Mouse (Mus musculus): ENCODE measurements around the gene Rybp. TPM values are rescaled to one million over a fixed set of nuclear protein-coding genes. Genes with fewer than 3 reads are reported as not detected.

The Rybp gene
- polyA plus RNA-seq, 1 experiment from 2014 or later: 12.2 TPM

DNA sequence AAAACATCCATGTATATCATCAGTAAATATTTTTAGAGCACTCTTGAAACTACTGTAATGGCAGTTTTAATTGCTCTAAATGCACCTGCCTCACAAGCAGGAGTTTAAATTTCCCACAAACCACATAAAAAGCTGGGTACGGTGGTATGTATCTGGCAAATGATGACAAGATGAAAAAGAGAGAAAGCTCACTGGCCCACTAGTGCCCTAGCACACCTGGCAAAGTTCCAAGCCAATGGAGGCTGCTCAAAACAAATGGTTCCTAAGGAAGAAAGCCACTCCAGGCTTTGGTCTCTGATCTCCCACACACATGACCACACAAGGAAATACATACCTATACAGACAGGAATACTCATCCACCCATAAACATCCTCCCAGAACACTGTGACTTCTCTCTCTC is 31.9 kb downstream of the Rybp start:
- ATAC-seq (ENCODE audit: extremely low read depth, insufficient number of reproducible peaks, low FRiP score, low TSS enrichment): no peak
- Histone ChIP-seq H3K27me3 (replicated peaks) (no peaks in the 10 kb centered on the region), H3K36me3 (no peaks in the 10 kb centered on the region), H3K9me3 (no peaks in the 10 kb centered on the region), H3K9ac (no peak overlapping the region), H3K4me2 (no peak overlapping the region), H3K4me3 (no peak overlapping the region), H3K4me1 (peaks cover 42% of the 10 kb centered on the region), H3K27ac (replicated peaks) (no peak overlapping the region; the same call in 1 of the 2 replicates)
- WGBS: 63% methylated on average over 1 of the region's 1 CpGs

DNA sequence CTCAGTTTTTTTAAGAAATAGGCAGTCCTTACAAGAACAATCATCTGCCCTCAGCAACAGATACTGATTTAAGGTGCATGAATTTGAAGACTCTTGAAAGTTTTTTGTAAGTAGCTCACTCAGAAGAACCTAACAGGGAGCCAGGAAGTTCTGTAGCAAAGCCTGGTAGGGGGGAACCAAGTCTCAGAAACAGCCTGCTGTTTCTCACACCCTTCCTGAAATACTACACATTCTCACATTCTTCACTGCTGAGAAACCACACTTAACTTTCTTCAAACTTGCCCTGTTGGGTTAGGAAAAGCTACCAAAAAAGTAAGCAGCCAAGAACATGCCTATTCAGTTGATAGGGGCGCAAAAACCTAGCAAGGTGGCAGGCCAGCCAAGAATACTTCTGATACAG is 32.6 kb downstream of the Rybp start:
- no peaks in the 10 kb centered on the region for H3K36me3 ChIP-seq
- H3K9ac ChIP-seq: no peak overlapping the region
- no peak overlapping the region for H3K4me2 ChIP-seq
- H3K9me3 ChIP-seq: no peaks in the 10 kb centered on the region
- WGBS: 77% methylated on average over 1 of the region's 1 CpGs
- no peak overlapping the region; the same call in 1 of the 2 replicates for H3K27ac ChIP-seq (replicated peaks)
- no peak overlapping the region for H3K4me3 ChIP-seq
- peaks cover 42% of the 10 kb centered on the region for H3K4me1 ChIP-seq
- no peak for ATAC-seq (ENCODE audit: extremely low read depth, insufficient number of reproducible peaks, low FRiP score, low TSS enrichment)
- H3K27me3 ChIP-seq (replicated peaks): no peaks in the 10 kb centered on the region

GRCm38 (mm10) chr6:100244474-100244873 is 42.8 kb downstream of the Rybp start:
- H3K4me3 ChIP-seq: no peak overlapping the region
- no peak overlapping the region for H3K9ac ChIP-seq
- H3K9me3 ChIP-seq: no peaks in the 10 kb centered on the region
- H3K4me2 ChIP-seq: no peak overlapping the region
- H3K27me3 ChIP-seq (replicated peaks): no peaks in the 10 kb centered on the region
- peaks cover 38% of the 10 kb centered on the region for H3K4me1 ChIP-seq
- WGBS: 63% methylated on average over 3 of the region's 3 CpGs
- no peak for ATAC-seq (ENCODE audit: extremely low read depth, insufficient number of reproducible peaks, low FRiP score, low TSS enrichment)
- peaks cover 5% of the 10 kb centered on the region for H3K36me3 ChIP-seq
- H3K27ac ChIP-seq (replicated peaks): no peak overlapping the region

DNA sequence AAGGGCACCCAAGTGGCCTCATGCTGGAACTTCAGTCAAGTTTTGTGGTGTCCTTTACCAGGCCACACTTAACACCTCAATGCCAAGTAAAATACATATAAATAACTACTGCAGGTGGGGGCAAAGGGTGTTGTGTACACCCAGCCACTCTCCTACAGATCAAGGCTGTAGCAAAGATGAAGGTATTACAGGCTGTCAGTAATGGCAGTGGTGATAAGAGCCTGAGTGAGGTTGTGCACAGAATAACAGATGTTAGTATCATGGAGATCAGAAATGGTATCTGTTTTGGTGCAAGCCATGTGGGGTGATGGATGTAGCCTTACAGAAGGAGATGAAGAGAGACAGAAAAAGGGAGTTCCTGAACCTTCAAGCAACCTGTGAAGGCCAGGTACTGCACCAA is 52.2 kb downstream of the Rybp start:
- Histone ChIP-seq H3K27me3 (replicated peaks) (no peaks in the 10 kb centered on the region), H3K9ac (no peak overlapping the region), H3K4me2 (no peak overlapping the region), H3K36me3 (peaks cover 9% of the 10 kb centered on the region), H3K4me1 (peaks cover 48% of the 10 kb centered on the region), H3K27ac (replicated peaks) (no peak overlapping the region), H3K9me3 (no peaks in the 10 kb centered on the region), H3K4me3 (no peak overlapping the region)
- ATAC-seq (ENCODE audit: extremely low read depth, insufficient number of reproducible peaks, low FRiP score, low TSS enrichment): no peak

DNA sequence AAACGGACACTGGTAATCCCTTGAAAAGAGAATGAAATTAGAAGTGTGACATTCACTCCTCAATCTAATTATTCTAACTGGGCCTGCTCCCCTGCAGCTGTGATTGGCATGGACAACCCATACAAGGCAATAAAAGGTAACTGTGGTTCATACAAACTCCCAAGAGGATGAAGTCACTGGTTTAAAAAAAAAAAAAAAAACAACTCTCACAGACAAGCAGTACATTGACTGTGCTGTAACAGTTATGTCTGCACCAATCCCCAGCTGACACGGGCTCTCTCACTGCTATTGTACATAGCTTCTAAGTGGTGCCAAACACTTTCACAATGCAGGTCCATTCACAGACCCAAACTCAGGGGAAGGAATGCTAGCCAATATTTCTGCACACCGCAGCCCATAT is 53.8 kb downstream of the Rybp start:
- ATAC-seq (ENCODE audit: extremely low read depth, insufficient number of reproducible peaks, low FRiP score, low TSS enrichment): no peak

DNA sequence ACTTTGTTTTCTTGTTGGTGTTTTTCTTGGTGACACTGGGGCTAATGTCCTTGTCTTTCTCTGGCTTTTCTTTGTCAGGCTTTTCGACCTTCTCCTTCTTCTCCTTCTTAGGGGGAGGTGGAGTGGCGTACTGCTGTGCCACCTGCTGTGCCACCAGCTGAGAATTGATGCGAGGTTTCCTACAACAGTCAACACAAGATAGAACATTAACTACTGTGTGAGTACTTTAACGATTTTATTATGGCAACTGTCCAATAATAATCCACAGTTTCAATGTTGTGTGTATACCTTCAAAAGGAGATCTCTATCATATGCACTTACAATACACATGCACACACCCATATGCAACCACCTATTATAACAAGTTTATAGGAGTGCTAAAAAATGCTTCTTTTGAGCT is 54.2 kb downstream of the Rybp start:
- no peak overlapping the region for H3K27ac ChIP-seq (replicated peaks)
- peaks cover 10% of the 10 kb centered on the region for H3K36me3 ChIP-seq
- no peak overlapping the region for H3K9ac ChIP-seq
- H3K27me3 ChIP-seq (replicated peaks): no peaks in the 10 kb centered on the region
- no peak overlapping the region for H3K4me2 ChIP-seq
- peaks cover 39% of the 10 kb centered on the region for H3K4me1 ChIP-seq
- ATAC-seq (ENCODE audit: extremely low read depth, insufficient number of reproducible peaks, low FRiP score, low TSS enrichment): no peak
- no peak overlapping the region for H3K4me3 ChIP-seq
- H3K9me3 ChIP-seq: no peaks in the 10 kb centered on the region
- 68% methylated on average over 4 of the region's 4 CpGs for WGBS

More for the DNA sequence above, 53.8 kb downstream of the Rybp start:
- Histone ChIP-seq H3K4me1 (peaks cover 40% of the 10 kb centered on the region), H3K4me2 (no peak overlapping the region), H3K9ac (no peak overlapping the region), H3K36me3 (peaks cover 9% of the 10 kb centered on the region), H3K27me3 (replicated peaks) (no peaks in the 10 kb centered on the region), H3K27ac (replicated peaks) (no peak overlapping the region), H3K4me3 (no peak overlapping the region), H3K9me3 (no peaks in the 10 kb centered on the region)
- 57% methylated on average over 3 of the region's 3 CpGs for WGBS

DNA sequence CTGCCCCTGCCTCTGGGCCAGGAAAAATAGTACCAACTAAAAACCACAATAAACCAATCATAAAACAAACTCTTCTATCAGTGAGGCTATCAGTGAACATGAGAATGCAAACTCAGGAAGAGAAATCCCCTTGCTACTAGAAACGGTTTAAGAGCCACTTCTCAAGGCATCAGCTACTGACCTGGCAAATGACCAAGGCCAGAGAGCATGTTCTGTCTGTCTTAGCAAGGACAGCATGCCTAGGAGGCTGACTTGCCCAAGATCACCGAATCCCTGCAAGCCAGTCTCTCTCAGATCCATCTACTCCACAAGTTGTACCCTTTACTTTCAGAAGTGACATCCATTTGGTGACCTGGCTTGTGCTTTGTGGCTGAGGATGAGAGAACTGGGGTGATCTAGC is 61.1 kb downstream of the Rybp start:
- 46% methylated on average over 2 of the region's 2 CpGs for WGBS
- H3K27ac ChIP-seq (replicated peaks): no peak overlapping the region
- H3K27me3 ChIP-seq (replicated peaks): no peaks in the 10 kb centered on the region
- H3K9me3 ChIP-seq: no peaks in the 10 kb centered on the region
- no peak for ATAC-seq (ENCODE audit: extremely low read depth, insufficient number of reproducible peaks, low FRiP score, low TSS enrichment)
- H3K4me2 ChIP-seq: no peak overlapping the region
- H3K36me3 ChIP-seq: peaks cover 7% of the 10 kb centered on the region; the same call in 1 of the 2 replicates
- no peak overlapping the region for H3K4me3 ChIP-seq
- no peak overlapping the region for H3K9ac ChIP-seq
- peaks cover 16% of the 10 kb centered on the region for H3K4me1 ChIP-seq

- ATAC-seq (ENCODE audit: extremely low read depth, insufficient number of reproducible peaks, low FRiP score, low TSS enrichment): no peak
- 89% methylated on average over 6 of the region's 6 CpGs for WGBS
Measured at GRCm38 (mm10) chr6:100223932-100224331, 63.4 kb downstream of the Rybp start.

DNA sequence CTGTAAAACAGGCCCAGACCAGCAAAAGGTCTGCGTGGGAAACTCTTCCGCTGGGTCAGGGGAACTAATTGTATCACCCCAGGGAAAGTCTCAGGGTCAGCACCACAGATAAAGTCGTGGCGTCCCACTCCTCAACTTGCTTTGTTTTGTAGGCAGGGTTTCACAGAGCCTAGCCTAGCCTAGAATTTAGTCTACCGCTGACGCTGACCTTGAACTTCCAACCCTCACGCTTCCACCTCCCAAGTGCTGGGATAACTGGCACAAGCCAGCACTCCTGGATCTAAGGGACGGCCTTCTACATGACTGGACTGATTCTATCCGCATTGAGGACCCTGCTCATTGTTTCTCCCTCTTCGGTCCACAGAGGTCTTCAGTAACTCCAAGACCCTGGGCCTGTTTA is 63.9 kb downstream of the Rybp start:
- Histone ChIP-seq H3K9me3 (no peaks in the 10 kb centered on the region), H3K36me3 (peaks cover 7% of the 10 kb centered on the region; the same call in 1 of the 2 replicates), H3K4me1 (peaks cover 36% of the 10 kb centered on the region), H3K27me3 (replicated peaks) (no peaks in the 10 kb centered on the region), H3K27ac (replicated peaks) (no peak overlapping the region), H3K4me2 (no peak overlapping the region), H3K4me3 (no peak overlapping the region), H3K9ac (no peak overlapping the region)
- 83% methylated on average over 10 of the region's 10 CpGs for WGBS
- ATAC-seq (ENCODE audit: extremely low read depth, insufficient number of reproducible peaks, low FRiP score, low TSS enrichment): no peak

More at GRCm38 (mm10) chr6:100223932-100224331, 63.4 kb downstream of the Rybp start:
- Histone ChIP-seq H3K4me3 (no peak overlapping the region), H3K9me3 (no peaks in the 10 kb centered on the region), H3K9ac (no peak overlapping the region), H3K27me3 (replicated peaks) (no peaks in the 10 kb centered on the region), H3K36me3 (peaks cover 7% of the 10 kb centered on the region; the same call in 1 of the 2 replicates), H3K4me2 (no peak overlapping the region), H3K27ac (replicated peaks) (no peak overlapping the region), H3K4me1 (peaks cover 31% of the 10 kb centered on the region)

DNA sequence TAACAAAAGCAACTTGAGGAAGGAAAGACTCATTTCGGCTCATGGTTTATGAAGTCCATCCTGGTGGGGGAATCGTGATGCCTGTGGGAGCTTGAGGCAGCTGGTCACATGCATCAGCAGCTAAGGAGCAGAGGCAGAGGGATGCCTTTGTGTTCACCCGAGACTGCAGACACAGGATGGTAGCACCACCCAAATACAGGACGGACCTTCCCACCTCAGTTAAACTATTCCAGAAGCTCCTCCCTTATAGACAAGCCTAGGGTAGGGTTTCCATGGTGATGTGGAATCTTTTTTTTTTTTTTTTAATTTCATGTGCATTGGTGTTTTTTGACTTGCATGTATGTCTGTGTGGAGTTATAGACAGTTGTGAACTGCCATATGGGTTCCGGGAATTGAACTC is 64.4 kb downstream of the Rybp start:
- H3K9me3 ChIP-seq: no peaks in the 10 kb centered on the region
- no peak overlapping the region for H3K4me2 ChIP-seq
- H3K4me1 ChIP-seq: peaks cover 40% of the 10 kb centered on the region
- no peak for ATAC-seq (ENCODE audit: extremely low read depth, insufficient number of reproducible peaks, low FRiP score, low TSS enrichment)
- WGBS: 82% methylated on average over 5 of the region's 5 CpGs
- no peak overlapping the region for H3K27ac ChIP-seq (replicated peaks)
- no peaks in the 10 kb centered on the region for H3K27me3 ChIP-seq (replicated peaks)
- peaks cover 4% of the 10 kb centered on the region; the same call in 1 of the 2 replicates for H3K36me3 ChIP-seq
- no peak overlapping the region for H3K9ac ChIP-seq
- H3K4me3 ChIP-seq: no peak overlapping the region

GRCm38 (mm10) chr6:100221803-100222202 is 65.5 kb downstream of the Rybp start:
- Histone ChIP-seq H3K27me3 (replicated peaks) (no peaks in the 10 kb centered on the region), H3K9me3 (no peaks in the 10 kb centered on the region), H3K4me2 (no peak overlapping the region; the same call in 1 of the 2 replicates), H3K36me3 (no peaks in the 10 kb centered on the region), H3K27ac (replicated peaks) (peak overlapping the region; percentile 41; the same call in 1 of the 2 replicates), H3K9ac (no peak overlapping the region), H3K4me1 (peaks cover 49% of the 10 kb centered on the region), H3K4me3 (no peak overlapping the region)
- ATAC-seq (ENCODE audit: extremely low read depth, insufficient number of reproducible peaks, low FRiP score, low TSS enrichment): no peak
- 29% methylated on average over 4 of the region's 4 CpGs for WGBS

DNA sequence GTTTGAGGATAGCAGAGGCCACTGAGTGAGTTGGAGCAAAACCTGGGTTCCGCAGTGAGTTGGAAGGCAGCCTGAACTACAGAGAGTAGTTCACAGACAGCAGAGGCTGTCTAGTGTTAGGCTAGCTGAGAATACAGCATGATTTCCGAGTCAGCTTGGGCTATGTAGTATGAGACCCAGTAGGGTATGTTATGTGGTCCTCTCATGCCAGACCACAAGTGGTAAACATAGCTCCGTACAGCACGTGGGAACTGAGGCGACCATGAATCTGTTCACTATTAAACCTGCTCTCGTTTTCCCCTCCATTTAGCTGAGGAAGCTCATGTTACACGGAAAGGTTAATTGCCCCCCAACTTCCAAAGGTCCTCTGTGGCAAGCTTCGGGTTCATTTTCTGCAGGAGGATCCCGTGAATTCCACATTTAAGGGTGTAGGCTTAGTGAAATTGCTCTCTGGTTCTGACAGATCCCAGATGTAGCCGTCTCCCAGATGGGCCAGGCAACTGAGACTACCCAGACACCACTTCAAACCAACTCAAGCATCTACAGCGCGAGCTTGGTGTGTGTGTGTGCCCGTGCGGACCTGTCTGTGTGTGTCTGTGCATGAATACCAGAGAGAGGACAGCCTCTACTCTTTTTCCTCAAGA is 66.2 kb downstream of the Rybp start:
- H3K36me3 ChIP-seq: no peaks in the 10 kb centered on the region
- H3K9ac ChIP-seq: no peak overlapping the region
- no peaks in the 10 kb centered on the region for H3K27me3 ChIP-seq (replicated peaks)
- H3K4me3 ChIP-seq: no peak overlapping the region
- H3K27ac ChIP-seq (replicated peaks): peak overlapping the region; percentile 41
- WGBS: 51% methylated on average over 14 of the region's 14 CpGs
- H3K4me2 ChIP-seq: peak overlapping the region; percentile 18; the same call in 1 of the 2 replicates
- H3K4me1 ChIP-seq: peaks cover 51% of the 10 kb centered on the region
- no peaks in the 10 kb centered on the region for H3K9me3 ChIP-seq
- no peak for ATAC-seq (ENCODE audit: extremely low read depth, insufficient number of reproducible peaks, low FRiP score, low TSS enrichment)

All from heart, embryonic 13.5 days (tissue).